Mouse (Mus musculus) thymus, adult 2 months (tissue): Measurements from ENCODE around the gene Rab3gap2.

ENCODE experiments used
- CTCF ChIP-seq: fragments of 200-500 bp; IDR thresholded peaks from 2 replicates; pipeline ENCODE4 v1.5.1; 2012; ENCODE audit warnings: mild to moderate bottlenecking, control low read depth, low read length, moderate library complexity, borderline replicate concordance; ENCODE audit not compliant: control insufficient read depth, poor library complexity, insufficient read depth; ENCODE audit errors: extremely low read depth
- POLR2A ChIP-seq: fragments of 200-500 bp; IDR thresholded peaks from 2 replicates; pipeline ENCODE4 v1.6.1; 2012; ENCODE audit warnings: mild to moderate bottlenecking, low read length, control low read depth, moderate library complexity; ENCODE audit not compliant: control insufficient read depth, poor library complexity, insufficient read depth; ENCODE audit errors: extremely low read depth

- no peak for TF ChIP-seq POLR2A
- no peak for TF ChIP-seq CTCF
Observed at GRCm38 (mm10) chr1:185217966-185218365, 14.0 kb downstream of the Rab3gap2 start.
